Mouse (Mus musculus) limb, embryonic 12.5 days (tissue): ENCODE data around the gene Fam25c. TPM values are rescaled to one million over a fixed set of nuclear protein-coding genes. Genes with fewer than 3 reads are reported as not detected.
"Not testable (repeated sequence)": the region's sequence is repeated elsewhere in the genome, so short reads cannot be mapped to it uniquely, and the experiment has no call there.

ENCODE experiments used
- ATAC-seq: fragments of 200-750 bp; cut with Nextera tagmentation; 2 replicates; pipeline ENCODE4 v1.8.0; 2017; ENCODE audit warnings: low read depth, moderate TSS enrichment; ENCODE audit not compliant: insufficient number of reproducible peaks, insufficient read depth, low FRiP score, low TSS enrichment
- H3K27ac ChIP-seq: fragments of 300-500 bp; sonication (generic); 2 replicates; pipeline ENCODE4 v1.5.1; 2016; ENCODE audit warnings: mild to moderate bottlenecking, moderate library complexity
- H3K27me3 ChIP-seq: fragments of 300-500 bp; sonication (generic); 2 replicates; pipeline ENCODE4 v1.6.1; 2016; ENCODE audit warnings: mild to moderate bottlenecking, moderate library complexity
- H3K36me3 ChIP-seq: fragments of 300-500 bp; sonication (generic); 2 replicates; pipeline ENCODE4 v1.6.1; 2016; ENCODE audit warnings: mild to moderate bottlenecking, moderate library complexity
- H3K4me1 ChIP-seq: fragments of 300-500 bp; sonication (generic); replicated peaks from 2 replicates; pipeline ENCODE4 v1.6.1; 2016
- H3K4me2 ChIP-seq: fragments of 300-500 bp; sonication (generic); 2 replicates; pipeline ENCODE4 v1.6.1; 2016; ENCODE audit warnings: mild to moderate bottlenecking, moderate library complexity
- H3K4me3 ChIP-seq: fragments of 300-500 bp; sonication (generic); replicated peaks from 2 replicates; pipeline ENCODE4 v1.5.1; 2016; ENCODE audit warnings: mild to moderate bottlenecking
- H3K9ac ChIP-seq: fragments of 300-500 bp; sonication (generic); replicated peaks from 2 replicates; pipeline ENCODE4 v1.6.1; 2016; ENCODE audit warnings: mild to moderate bottlenecking, moderate library complexity
- H3K9me3 ChIP-seq: fragments of 300-500 bp; sonication (generic); 2 replicates; pipeline ENCODE4 v1.6.1; 2016; ENCODE audit warnings: mild to moderate bottlenecking, moderate library complexity
- WGBS: fragments of 180-500 bp; shearing (Covaris S2); methylation state at CpG from one replicate; pipeline ENCODE4 v1.1.7; 2016; 5-methylcytosine and 5-hydroxymethylcytosine counted together
- polyA plus RNA-seq: library from polyadenylated mRNA; unstranded; fragments of >200 nt; fragmentation: Nextera tagmentation; extraction: Ambion mirVana; gene quantifications from 2 replicates; pipeline ENCODE4 v1.2.1, GENCODE M21; 2016

The Fam25c gene
- polyA plus RNA-seq, 1 experiment from 2014 or later = not detected

DNA sequence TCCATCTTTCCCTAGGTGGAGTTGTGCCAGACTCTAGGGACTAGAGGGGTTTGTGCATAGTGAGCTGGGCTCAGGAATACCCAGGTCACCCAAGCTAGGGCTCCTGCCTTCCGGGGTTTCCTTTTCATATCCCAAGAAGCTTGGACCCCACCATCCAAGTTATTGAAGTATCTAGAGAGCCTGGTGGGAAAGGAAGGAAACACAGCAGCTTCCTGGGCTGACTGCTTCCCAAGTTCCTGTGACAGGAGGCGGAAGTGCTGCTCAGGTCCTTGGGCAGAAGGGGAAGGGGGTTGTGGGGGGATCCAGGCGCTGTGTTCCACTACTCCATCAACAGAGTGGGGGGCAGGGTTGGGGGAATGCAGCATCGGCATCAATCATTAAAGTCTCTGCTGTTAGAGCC is 21.9 kb upstream of the Fam25c start:
- Histone ChIP-seq H3K27me3 (no peaks in the 10 kb centered on the region), H3K27ac (no peak overlapping the region), H3K4me1 (peaks cover 38% of the 10 kb centered on the region), H3K9ac (no peak overlapping the region), H3K9me3 (no peaks in the 10 kb centered on the region), H3K36me3 (no peaks in the 10 kb centered on the region), H3K4me2 (no peak overlapping the region), H3K4me3 (no peak overlapping the region)
- 78% methylated on average over 4 of the region's 4 CpGs for WGBS
- ATAC-seq = no peak

DNA sequence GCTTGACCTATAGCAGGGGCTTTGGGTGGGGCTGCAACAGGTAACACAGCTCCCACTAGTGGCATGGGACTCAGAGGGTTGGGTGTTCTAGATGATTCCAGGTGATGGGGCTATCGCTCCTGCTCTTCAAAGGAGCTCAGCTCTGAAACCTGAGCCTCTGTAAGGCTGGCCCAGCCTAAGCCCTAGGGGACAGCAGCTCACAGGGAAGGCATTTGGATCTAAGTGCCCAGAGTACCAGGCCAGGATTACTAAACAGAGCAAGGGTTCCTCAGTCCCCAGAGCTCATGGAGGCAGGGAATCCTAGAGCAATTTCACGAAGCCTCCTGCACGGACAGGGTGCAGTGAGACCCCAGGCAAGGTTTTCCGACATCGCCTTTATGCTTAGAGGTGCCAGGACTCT is 20.7 kb upstream of the Fam25c start:
- no peak for ATAC-seq
- Histone ChIP-seq H3K4me1 (peaks cover 38% of the 10 kb centered on the region), H3K4me3 (0 out of 2 replicates have a peak overlapping the region, but pooled peaks have one; percentile 7), H3K9me3 (no peaks in the 10 kb centered on the region), H3K27me3 (no peaks in the 10 kb centered on the region), H3K4me2 (0 out of 2 replicates have a peak overlapping the region, but pooled peaks have one; percentile 15), H3K9ac (no peak overlapping the region), H3K36me3 (no peaks in the 10 kb centered on the region), H3K27ac (no peak overlapping the region)
- 76% methylated on average over 5 of the region's 5 CpGs for WGBS

DNA sequence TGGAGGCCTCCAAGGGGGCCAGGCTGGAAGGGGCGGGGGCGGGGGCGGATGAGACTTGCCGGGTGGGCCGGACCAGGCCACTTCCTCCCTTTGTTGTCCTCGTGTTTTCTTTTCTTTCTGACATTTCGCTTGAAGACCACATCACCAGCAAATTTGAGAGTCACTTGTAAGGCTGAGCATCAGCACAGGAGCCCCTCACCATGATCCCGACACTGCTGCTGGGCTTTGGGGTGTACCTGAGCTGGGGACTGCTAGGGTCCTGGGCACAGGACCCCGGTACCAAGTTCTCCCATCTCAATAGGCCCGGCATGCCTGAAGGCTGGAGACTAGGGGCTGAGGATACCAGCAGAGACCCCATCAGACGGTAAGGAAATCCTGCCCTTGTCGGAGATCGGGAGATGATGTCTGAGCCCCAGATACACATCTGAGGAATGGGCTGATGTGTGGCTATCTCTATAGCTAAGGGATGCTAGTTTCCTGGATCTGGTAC is 20.2 kb upstream of the Fam25c start, which contains the start of gene Mmrn2:
Gene Mmrn2 (plus strand): TSS at position 51 of the 490 bp plus-strand sequence.
- no peak within 1 kb of the TSS for H3K27ac ChIP-seq
- 83% methylated on average over 13 of the region's 13 CpGs for WGBS
- H3K9me3 ChIP-seq = no peaks in the 10 kb centered on the region
- peaks cover 38% of the 10 kb centered on the region for H3K4me1 ChIP-seq
- no peak for ATAC-seq
- no peak within 1 kb of the TSS for H3K9ac ChIP-seq
- no peaks in the 10 kb centered on the region for H3K36me3 ChIP-seq
- 0 out of 2 replicates have a peak within 1 kb of the TSS, but pooled peaks have one; percentile 7 for H3K4me3 ChIP-seq
- 0 out of 2 replicates have a peak within 1 kb of the TSS, but pooled peaks have one; percentile 15 for H3K4me2 ChIP-seq
- H3K27me3 ChIP-seq = no peaks in the 10 kb centered on the region

DNA sequence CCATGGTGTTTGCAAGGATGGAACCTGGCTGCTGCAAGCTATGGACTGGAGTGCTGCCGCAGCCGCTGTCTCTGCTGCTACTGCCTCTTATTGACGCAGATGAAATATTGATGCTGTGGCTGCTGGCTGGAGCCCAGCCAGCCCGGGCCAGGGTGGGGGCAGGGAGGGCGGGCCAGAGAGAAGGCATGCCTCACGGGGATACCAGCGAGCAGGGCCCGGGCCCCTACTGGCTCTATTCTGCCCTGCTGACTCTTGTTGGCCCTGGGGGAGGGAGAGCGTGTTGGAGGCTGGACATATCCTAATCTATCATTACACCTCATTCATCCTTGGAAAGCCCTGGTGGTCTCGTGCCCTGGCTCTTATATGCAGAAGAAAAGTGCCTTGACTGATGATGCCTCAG is 19.3 kb upstream of the Fam25c start, which contains the start of gene Sncg:
Gene Sncg (minus strand): TSS at position 213 of the 400 bp plus-strand sequence.
- Histone ChIP-seq H3K27me3 (no peaks in the 10 kb centered on the region), H3K9me3 (no peaks in the 10 kb centered on the region), H3K36me3 (no peaks in the 10 kb centered on the region), H3K27ac (no peak within 1 kb of the TSS), H3K4me2 (no peak within 1 kb of the TSS), H3K9ac (no peak within 1 kb of the TSS), H3K4me1 (peaks cover 38% of the 10 kb centered on the region), H3K4me3 (0 out of 2 replicates have a peak within 1 kb of the TSS, but pooled peaks have one; percentile 7)
- ATAC-seq = no peak
- 55% methylated on average over 9 of the region's 10 CpGs for WGBS

DNA sequence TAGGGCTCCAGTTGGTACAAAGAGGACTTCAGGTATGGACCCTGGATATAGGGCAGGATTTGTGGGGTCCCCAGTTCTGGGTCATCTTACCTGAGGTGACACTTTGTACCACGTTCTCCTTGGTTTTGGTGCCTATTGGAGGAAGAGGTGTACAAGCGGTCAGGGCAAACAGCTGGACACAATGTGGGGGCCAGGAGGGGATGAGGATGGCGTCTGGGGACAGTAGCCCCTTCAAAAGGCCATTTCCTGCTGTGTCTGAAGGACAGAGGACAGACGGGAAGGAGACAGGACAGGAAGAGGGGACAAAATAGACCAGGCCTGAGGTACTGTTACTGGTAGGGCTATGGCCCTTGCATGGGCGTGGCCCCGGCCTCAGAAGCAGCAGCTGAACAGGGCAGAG is 18.3 kb upstream of the Fam25c start:
- Histone ChIP-seq H3K9ac (no peak overlapping the region), H3K27ac (no peak overlapping the region), H3K4me3 (no peak overlapping the region), H3K36me3 (no peaks in the 10 kb centered on the region), H3K27me3 (no peaks in the 10 kb centered on the region), H3K4me1 (peaks cover 32% of the 10 kb centered on the region), H3K9me3 (no peaks in the 10 kb centered on the region), H3K4me2 (no peak overlapping the region)
- no peak for ATAC-seq
- WGBS = 76% methylated on average over 6 of the region's 6 CpGs

DNA sequence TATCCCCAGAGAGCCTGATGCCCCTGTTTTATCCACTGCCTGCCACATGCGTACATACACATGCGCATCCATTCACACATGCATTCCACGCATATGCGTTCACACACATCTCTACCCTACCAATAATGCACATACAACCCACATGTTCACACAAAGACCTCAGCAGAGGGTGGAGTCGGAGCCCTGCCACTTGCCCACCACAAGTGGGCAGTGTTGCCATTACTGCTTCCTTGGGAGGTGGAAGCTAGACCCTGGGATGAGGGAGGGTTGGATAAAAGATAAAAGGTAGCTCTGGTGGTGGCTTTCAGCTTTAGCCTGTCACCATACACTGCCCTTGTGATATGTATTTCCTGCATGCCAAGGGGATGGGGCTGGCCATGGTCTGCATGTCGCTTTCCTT is 17.4 kb upstream of the Fam25c start:
- no peak overlapping the region for H3K9ac ChIP-seq
- no peak for ATAC-seq
- H3K4me1 ChIP-seq = peaks cover 23% of the 10 kb centered on the region; the same call in 1 of the 2 replicates
- whole genome bisulfite sequencing = 79% methylated on average over 6 of the region's 6 CpGs
- no peak overlapping the region for H3K27ac ChIP-seq
- H3K4me3 ChIP-seq = no peak overlapping the region
- no peaks in the 10 kb centered on the region for H3K9me3 ChIP-seq
- no peak overlapping the region for H3K4me2 ChIP-seq
- H3K27me3 ChIP-seq = no peaks in the 10 kb centered on the region
- no peaks in the 10 kb centered on the region for H3K36me3 ChIP-seq

DNA sequence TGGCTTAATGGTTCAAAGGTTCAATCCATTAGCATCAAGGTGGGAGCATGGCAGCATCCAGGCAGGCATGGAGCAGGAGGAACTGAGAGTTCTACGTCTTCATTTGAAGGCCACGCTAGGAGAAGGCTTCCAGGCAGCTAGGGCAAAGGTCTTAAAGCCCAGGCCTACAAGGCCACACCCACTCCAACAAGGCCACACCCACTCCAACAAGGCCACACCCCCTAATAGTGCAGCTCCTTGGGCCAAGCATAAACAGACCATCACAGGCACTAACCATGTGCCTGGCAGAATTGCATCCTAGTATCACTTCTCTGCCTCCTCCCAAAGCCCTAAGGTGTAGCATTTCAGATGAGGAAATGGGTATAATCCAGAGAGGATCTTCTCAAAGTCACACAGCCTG is 16.5 kb upstream of the Fam25c start:
- H3K36me3 ChIP-seq = no peaks in the 10 kb centered on the region
- ATAC-seq = no peak
- no peaks in the 10 kb centered on the region for H3K27me3 ChIP-seq
- H3K9ac ChIP-seq = no peak overlapping the region
- H3K4me1 ChIP-seq = peaks cover 15% of the 10 kb centered on the region; the same call in 1 of the 2 replicates
- H3K4me3 ChIP-seq = no peak overlapping the region
- H3K27ac ChIP-seq = no peak overlapping the region
- H3K4me2 ChIP-seq = no peak overlapping the region
- WGBS = 62% methylated on average over 2 of the region's 2 CpGs
- no peaks in the 10 kb centered on the region for H3K9me3 ChIP-seq

DNA sequence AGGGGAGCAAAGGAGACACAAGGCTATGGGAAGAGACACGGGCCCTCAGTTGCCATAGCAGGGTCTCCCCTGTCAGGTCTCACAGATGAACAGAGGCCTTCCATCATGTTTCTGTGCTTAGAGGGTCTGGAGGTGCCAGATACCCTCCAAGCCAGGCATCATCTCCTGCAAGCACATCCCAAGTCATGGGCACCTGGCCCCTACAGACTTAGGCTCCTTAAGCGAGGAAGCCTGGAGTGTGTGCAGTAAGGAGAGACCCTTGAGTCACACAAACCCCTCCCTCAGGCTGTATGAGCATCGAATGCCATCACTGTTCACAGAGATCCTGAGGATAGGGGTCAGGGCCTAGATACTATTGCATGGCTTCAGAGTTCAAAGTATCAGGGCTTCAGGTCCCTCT is 15.7 kb upstream of the Fam25c start:
- ATAC-seq = no peak
- H3K4me1 ChIP-seq = peaks cover 9% of the 10 kb centered on the region; the same call in 1 of the 2 replicates
- 87% methylated on average over 3 of the region's 3 CpGs for WGBS

DNA sequence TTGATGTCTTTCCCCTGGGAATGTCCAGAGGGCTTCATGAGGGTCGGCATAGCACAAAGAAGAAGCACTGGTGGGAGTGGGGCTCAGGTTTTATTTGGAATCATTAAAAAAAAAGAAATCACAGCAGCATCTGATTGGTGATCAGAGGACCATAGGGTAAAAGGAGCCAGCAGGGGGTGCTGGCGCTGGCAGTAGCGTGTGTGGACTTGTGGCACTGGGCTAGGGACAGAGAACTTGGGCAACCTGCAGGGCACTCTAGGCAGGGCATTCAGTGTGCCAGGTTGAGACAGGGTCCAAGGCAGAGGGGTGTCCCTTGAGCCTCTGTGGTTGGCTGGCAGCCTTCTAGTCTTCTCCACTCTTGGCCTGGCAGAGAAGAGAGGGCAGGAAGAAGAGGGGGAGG is 15.0 kb upstream of the Fam25c start:
- no peaks in the 10 kb centered on the region for H3K9me3 ChIP-seq
- H3K36me3 ChIP-seq = no peaks in the 10 kb centered on the region
- H3K4me2 ChIP-seq = no peak overlapping the region
- 46% methylated on average over 3 of the region's 3 CpGs for WGBS
- H3K4me3 ChIP-seq = no peak overlapping the region
- no peak overlapping the region for H3K9ac ChIP-seq
- H3K27me3 ChIP-seq = no peaks in the 10 kb centered on the region
- peaks cover 8% of the 10 kb centered on the region; the same call in 1 of the 2 replicates for H3K4me1 ChIP-seq
- no peak for ATAC-seq
- no peak overlapping the region for H3K27ac ChIP-seq

More for the DNA sequence above, 15.7 kb upstream of the Fam25c start:
- Histone ChIP-seq H3K36me3 (no peaks in the 10 kb centered on the region), H3K4me3 (no peak overlapping the region), H3K27me3 (no peaks in the 10 kb centered on the region), H3K4me2 (no peak overlapping the region), H3K9me3 (no peaks in the 10 kb centered on the region), H3K9ac (no peak overlapping the region), H3K27ac (no peak overlapping the region)

DNA sequence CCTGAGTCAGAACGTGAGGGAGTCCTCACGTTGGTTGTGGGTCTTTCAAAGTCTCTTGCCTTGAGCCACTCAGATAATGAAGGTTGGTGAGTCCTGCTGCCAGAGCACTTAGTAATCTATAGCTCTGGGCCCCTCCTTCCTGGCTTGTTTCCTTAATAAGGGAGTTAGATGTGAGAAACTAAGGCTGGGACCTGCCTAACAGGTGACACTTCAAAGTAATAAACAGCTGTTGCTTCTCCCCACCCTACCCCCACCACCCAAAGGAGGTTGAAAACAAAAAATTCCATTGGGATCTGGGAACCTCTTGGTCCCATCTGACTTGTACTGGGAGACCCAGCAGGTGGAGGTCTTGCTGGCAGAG is 9.9 kb upstream of the Fam25c start:
- no peak for ATAC-seq
- Histone ChIP-seq H3K36me3 (no peaks in the 10 kb centered on the region), H3K4me1 (peaks cover 10% of the 10 kb centered on the region), H3K9ac (no peak overlapping the region), H3K4me3 (no peak overlapping the region), H3K27me3 (peaks cover 24% of the 10 kb centered on the region), H3K4me2 (no peak overlapping the region), H3K27ac (no peak overlapping the region), H3K9me3 (no peaks in the 10 kb centered on the region)
- 93% methylated on average over 2 of the region's 2 CpGs for WGBS

DNA sequence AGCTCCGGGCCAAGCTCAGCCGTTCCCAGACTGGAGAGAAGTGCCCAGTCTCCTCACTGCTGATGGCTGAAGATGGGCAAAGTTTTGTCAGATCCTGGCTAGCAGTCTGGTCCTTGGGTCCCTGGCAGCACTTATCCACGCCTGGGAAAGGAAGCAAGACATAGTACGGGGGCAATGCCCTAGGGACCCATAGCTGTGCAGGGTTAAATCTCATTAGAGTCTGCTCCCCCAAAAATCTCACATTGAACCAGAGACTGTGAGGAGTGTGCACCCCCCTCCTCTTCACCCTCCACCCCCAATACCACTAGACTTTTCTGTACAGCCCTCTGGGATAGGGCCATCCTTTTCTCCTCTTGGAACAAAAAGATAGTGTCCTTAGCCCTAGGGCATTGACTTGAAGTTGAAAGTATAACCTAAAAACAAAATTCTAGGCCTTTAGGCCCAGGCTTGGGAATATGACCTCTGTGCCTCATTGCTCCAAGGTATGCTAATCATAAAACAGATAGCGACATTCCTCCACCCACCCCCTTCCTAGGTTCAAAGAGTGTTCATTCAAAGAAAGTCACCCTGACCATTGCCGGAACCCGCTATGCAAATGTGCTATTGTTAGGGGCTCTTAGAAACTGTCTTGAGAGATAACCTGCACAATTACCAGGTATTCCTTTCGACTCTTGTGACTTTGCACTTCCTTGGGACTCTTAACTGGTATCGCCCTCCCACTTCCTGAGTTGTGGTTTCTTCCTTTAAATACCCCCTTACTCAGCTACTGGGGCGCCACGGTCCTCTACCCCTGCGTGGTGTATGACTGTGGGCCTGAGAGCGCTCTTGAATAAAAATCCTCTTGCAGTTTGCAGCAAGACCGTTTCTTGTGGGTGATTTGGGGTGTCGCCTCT is 9.3 kb upstream of the Fam25c start:
- H3K27ac ChIP-seq, ATAC-seq: not testable (repeated sequence)

More for the DNA sequence above, 9.3 kb upstream of the Fam25c start:
- H3K9ac ChIP-seq, H3K9me3 ChIP-seq, H3K36me3 ChIP-seq, H3K4me1 ChIP-seq: not testable (repeated sequence)
- H3K4me2 ChIP-seq = peak overlapping the region; percentile 80
- WGBS = 80% methylated on average over 15 of the region's 15 CpGs
- peak overlapping the region; percentile 42 for H3K4me3 ChIP-seq
- peaks cover 24% of the 10 kb centered on the region for H3K27me3 ChIP-seq
